Mouse (Mus musculus) activated CD4-positive, CD25-positive, alpha-beta regulatory T cell, adult 4 months (primary cell): Measurements from ENCODE around the gene Olfr572. TPM values are rescaled to one million over a fixed set of nuclear protein-coding genes. Genes with fewer than 3 reads are reported as not detected.

Experiments
- ATAC-seq: one replicate; pipeline ENCODE4 v1.8.0; 2017
- polyA plus RNA-seq, 2 experiments: library from polyadenylated mRNA; unstranded; fragments of 100-300 nt; shearing (Covaris generic); gene quantifications; one replicate each; pipeline ENCODE4 v1.2.1; 2017

Olfr572 gene
- not detected for polyA plus RNA-seq

GRCm38 (mm10) chr7:102924109-102924508 is at the start of gene Olfr572:
Olfr572 (plus strand) TSS chr7:102924409.
- ATAC-seq: no peak

GRCm38 (mm10) chr7:102876822-102877221 is 47.4 kb upstream of the Olfr572 start, which contains the start of gene Olfr568:
Olfr568 (plus strand) TSS chr7:102877122.
- ATAC-seq: no peak

- ATAC-seq: no peak
These were observed 33.4 kb upstream of the Olfr572 start, which contains the start of gene Olfr569 for GRCm38 (mm10) chr7:102890782-102891181. Olfr569 (minus strand) TSS chr7:102890882.

- ATAC-seq: no peak
These were observed 8.9 kb upstream of the Olfr572 start for GRCm38 (mm10) chr7:102915261-102915660.

DNA sequence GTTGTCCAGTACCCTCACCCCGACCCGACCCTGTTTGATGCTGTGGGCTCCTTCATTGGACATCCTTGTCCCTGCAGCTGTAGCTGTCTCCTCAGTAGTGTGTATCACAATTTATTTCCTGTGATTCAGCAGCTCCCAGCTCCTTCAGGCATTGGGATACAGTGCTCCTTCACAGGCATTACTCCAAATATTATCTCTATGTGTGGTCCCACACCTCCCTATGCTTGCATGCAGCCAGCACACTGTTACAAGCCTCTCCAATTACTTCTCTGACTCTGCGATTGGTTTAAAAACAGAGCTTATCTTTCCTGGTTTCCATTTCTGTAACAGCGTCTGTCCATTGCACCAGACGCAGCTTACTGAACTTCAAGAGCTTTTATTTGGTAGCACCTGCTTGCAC is 7.8 kb upstream of the Olfr572 start:
- ATAC-seq: no peak

DNA sequence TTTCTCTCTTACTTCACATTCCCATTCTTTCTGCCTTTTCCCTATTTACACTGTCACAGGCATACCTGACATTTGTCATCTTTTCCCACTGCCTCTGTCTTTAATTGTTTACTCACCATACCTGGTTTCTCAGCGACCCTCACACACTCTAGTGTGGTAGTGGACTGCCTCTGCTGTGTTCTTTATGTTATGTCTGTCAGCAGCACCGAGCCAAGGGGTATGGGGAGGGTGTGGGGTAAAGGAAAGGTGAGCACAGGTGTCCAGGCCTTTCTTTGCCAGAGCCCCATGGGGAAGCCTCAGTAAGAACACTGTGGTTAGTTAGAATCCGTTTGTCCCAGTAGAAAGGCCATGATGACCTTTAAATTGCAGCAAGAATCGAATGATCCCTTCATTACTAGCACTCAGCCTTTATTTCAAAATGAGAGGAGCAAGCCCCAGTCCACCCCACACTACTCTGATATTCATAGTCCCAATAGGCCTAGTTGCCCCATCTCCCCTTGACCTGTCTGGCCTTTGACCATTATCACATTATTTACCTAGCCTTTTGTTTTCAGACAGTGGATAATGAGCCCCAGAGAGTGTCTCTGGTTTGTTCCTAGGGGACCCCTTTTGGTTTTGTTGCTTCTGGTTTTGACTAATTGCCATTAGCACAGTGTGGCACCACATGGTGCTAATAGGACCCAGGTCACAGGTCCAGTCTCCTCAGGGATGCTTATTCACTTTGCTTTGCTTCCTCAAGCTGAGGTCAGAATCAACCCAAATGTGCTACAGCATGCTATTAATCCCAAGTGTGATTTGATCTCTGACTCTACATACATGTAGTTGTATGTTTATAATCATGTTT is 7.0 kb upstream of the Olfr572 start, which contains the start of gene Olfr571:
Olfr571 (minus strand) TSS at position 505 of the 844 bp plus-strand sequence.
- ATAC-seq: no peak

DNA sequence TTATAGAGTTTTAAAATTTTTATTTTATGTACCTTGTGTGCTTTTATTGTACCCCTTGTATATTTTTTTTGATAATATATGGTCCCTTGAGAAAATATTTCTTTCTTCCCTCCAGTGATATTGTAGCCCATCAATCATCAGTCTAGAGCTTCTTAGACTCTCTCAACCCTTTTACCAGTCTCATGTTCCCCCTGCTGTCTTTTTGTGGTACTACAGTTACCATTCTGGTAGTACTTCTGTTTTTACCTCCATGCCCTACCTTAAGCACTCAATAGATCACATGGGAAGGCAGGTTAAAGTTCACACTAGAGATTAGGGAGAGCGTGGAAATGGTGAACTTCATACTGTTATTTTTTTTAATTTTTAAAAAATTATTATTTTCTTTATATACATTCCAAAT is 4.6 kb upstream of the Olfr572 start:
- ATAC-seq: no peak

DNA sequence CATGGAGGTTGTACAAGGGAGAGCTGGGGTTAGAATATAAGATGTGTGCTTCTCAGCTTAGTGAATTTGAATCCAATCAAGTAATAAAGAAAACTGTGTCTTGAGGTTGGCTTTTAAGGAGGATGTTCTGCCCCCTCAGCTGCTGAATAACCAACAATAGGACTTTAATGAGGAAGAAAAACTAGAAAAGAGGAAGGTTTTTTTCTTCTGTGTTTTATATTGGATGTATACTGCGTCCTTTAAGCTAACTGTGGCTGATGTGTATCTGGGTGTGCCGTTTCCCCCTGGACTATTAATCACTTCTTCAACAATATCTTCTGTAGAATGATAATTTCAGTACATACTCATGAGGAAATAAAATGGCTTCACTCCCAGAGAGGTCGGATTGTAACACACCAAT is 2.9 kb downstream of the Olfr572 start:
- no peak for ATAC-seq

- no peak for ATAC-seq
These were observed 18.3 kb downstream of the Olfr572 start, which contains the start of gene Olfr573-ps1 for GRCm38 (mm10) chr7:102942475-102942874. Olfr573-ps1 (minus strand) TSS chr7:102942575.

GRCm38 (mm10) chr7:102943417-102943816 is 19.2 kb downstream of the Olfr572 start:
- ATAC-seq: no peak

DNA sequence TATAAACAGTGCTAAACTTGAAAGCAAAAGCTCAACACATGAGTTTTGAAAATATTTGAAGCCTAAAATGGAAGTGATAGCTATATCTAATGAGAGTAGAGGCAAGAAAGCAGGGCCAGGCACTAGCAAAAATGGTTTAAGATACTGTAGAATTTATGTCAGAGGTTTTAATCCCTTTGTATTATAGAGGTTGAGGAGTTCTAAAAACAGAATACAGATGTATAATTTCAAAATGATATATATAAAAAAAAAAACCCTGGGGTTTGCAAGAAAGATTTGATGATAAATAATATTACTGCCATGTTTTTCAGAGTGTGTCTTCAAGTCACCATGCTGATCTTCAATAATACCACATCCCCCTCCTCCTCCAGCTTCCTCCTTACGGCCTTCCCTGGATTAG is 24.0 kb downstream of the Olfr572 start, which contains the start of gene Olfr574:
Olfr574 (plus strand) TSS at position 301 of the 400 bp plus-strand sequence.
- ATAC-seq: no peak

GRCm38 (mm10) chr7:102950732-102951131 is 26.5 kb downstream of the Olfr572 start:
- ATAC-seq: no peak

GRCm38 (mm10) chr7:102958137-102958536 is 33.9 kb downstream of the Olfr572 start:
- ATAC-seq: no peak

- ATAC-seq: no peak
These were observed 34.4 kb downstream of the Olfr572 start, which contains the start of gene Olfr575 for GRCm38 (mm10) chr7:102958593-102958992. Olfr575 (minus strand) TSS chr7:102958775.

DNA sequence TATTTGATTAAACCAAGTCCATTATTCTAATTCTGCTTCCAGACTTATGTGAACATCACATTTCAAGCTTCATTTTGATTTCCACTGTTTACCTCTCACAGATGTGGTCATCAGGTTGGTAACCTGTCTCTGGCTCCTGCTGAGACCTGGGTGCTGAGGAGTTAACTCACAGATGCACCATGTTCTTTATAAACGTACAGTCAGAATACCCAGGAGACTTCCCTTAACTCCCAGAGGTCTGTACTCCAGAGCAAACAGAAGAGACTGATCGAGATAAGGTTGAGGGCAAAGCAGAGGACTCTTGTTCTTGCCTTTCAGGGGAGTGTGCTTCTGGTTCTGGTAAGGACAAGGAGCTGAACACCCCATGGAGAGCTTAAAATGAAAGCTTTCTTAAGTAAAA is 38.2 kb downstream of the Olfr572 start, which contains the start of gene Olfr576:
Olfr576 (plus strand) TSS at position 301 of the 400 bp plus-strand sequence.
- no peak for ATAC-seq

DNA sequence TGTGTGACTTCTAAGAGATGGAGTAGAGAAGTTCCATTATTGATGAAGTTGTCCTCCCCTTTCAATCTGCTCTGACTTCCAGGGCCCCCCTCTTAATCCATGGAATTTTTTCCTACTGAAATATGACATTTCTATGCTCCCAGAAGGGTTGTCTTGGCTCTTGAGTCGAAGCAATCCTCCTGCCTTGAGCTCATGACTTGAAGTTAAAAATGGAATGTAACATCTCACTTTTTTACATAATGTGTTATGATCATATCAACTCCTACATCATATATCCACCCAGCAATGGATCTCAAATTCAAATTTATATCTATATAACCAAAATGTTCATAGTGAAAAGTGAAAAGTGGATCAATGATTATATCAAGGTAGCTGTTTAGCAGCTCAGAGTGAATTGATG is 50.2 kb downstream of the Olfr572 start:
- no peak for ATAC-seq

GRCm38 (mm10) chr7:102975843-102976242 is 51.6 kb downstream of the Olfr572 start, which contains the start of gene Olfr577:
Olfr577 (minus strand) TSS chr7:102975943.
- ATAC-seq: no peak

Other genes starting within 250 kb of the Olfr572 start
- gene Trim68, start 237.1 kb upstream of the Olfr572 start, polyA plus RNA-seq: 1 to 10 TPM; 9.2 to 9.3 TPM
- not detected for gene Olfr557, start 228.5 kb upstream of the Olfr572 start, polyA plus RNA-seq
- gene Olfr558, start 222.2 kb upstream of the Olfr572 start, polyA plus RNA-seq: not detected
- not detected for gene Olfr33, start 205.3 kb upstream of the Olfr572 start, polyA plus RNA-seq
- not detected for gene Olfr559, start 196.9 kb upstream of the Olfr572 start, polyA plus RNA-seq
- not detected for gene Olfr560, start 165.0 kb upstream of the Olfr572 start, polyA plus RNA-seq
- gene Olfr78, start 164.9 kb upstream of the Olfr572 start, polyA plus RNA-seq: not detected
- gene Olfr561, start 153.2 kb upstream of the Olfr572 start, polyA plus RNA-seq: not detected
- not detected for gene Olfr564, start 120.9 kb upstream of the Olfr572 start, polyA plus RNA-seq
- gene Olfr566, start 65.6 kb upstream of the Olfr572 start, polyA plus RNA-seq: under 1 TPM in 1 of 2 experiments, not detected in 1; 0.16 TPM
- gene Olfr568, start 47.3 kb upstream of the Olfr572 start, polyA plus RNA-seq: not detected
- gene Olfr569, start 33.5 kb upstream of the Olfr572 start, polyA plus RNA-seq: not detected
- gene Olfr570, start 29.8 kb upstream of the Olfr572 start, polyA plus RNA-seq: not detected
- gene Olfr571, start 6.9 kb upstream of the Olfr572 start, polyA plus RNA-seq: not detected
- not detected for gene Olfr573-ps1, start 18.2 kb downstream of the Olfr572 start, polyA plus RNA-seq
- not detected for gene Olfr574, start 24.1 kb downstream of the Olfr572 start, polyA plus RNA-seq
- gene Olfr575, start 34.4 kb downstream of the Olfr572 start, polyA plus RNA-seq: not detected
- not detected for gene Olfr576, start 38.3 kb downstream of the Olfr572 start, polyA plus RNA-seq
- not detected for gene Olfr577, start 51.5 kb downstream of the Olfr572 start, polyA plus RNA-seq
- not detected for gene Olfr578, start 64.9 kb downstream of the Olfr572 start, polyA plus RNA-seq
- not detected for gene Olfr582, start 113.6 kb downstream of the Olfr572 start, polyA plus RNA-seq
- gene Olfr583, start 126.9 kb downstream of the Olfr572 start, polyA plus RNA-seq: not detected
- not detected for gene Olfr584, start 157.5 kb downstream of the Olfr572 start, polyA plus RNA-seq
- gene Olfr585, start 173.3 kb downstream of the Olfr572 start, polyA plus RNA-seq: not detected
- gene Olfr586, start 201.2 kb downstream of the Olfr572 start, polyA plus RNA-seq: not detected
- gene Olfr588-ps1, start 216.5 kb downstream of the Olfr572 start, polyA plus RNA-seq: under 1 TPM in 1 of 2 experiments, not detected in 1; 0.07 TPM
- not detected for gene Olfr589, start 231.9 kb downstream of the Olfr572 start, polyA plus RNA-seq